Mouse (Mus musculus): Measurements from ENCODE around the gene Usp4. TPM values are rescaled to one million over a fixed set of nuclear protein-coding genes. Genes with fewer than 3 reads are reported as not detected.

Usp4 gene
- polyA plus RNA-seq, 1 experiment, result 100 TPM

DNA sequence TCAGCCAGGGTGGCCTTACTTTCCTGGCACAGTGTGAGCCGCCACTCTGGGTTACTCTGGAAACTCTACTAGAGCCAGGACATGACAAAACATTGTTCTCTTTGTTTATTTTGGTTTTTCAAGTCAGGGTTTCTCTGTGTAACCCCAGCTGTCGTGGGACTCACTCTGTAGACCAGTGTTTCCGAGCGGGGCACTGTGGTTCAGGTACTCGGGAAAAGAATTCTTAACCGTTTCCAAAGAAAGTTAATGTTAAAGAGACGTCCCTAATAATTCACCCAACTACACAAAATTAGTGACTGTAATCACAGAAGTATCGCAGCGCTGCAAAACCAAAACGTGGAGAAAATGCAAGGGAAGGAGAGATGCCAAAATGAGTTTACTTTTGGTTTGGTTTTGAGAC is 40.9 kb downstream of the Usp4 start:
- 97% methylated on average over 10 of the region's 10 CpGs for WGBS
- no peaks in the 10 kb centered on the region for H3K27me3 ChIP-seq (ENCODE audit: control insufficient read depth, insufficient read depth, low read length)
- no peaks in the 10 kb centered on the region for H3K4me1 ChIP-seq (replicated peaks; ENCODE audit: control insufficient read depth, insufficient read depth, low read length)
- no peak for DNase-seq
- no peak overlapping the region for H3K4me3 ChIP-seq (ENCODE audit: control insufficient read depth, insufficient read depth, low read length)
- TF ChIP-seq CTCF (IDR thresholded peaks at IDR 0.05; ENCODE audit: borderline replicate concordance, control insufficient read depth, extremely low read depth, insufficient read depth, low read length, poor library complexity), result no peak
- TF ChIP-seq POLR2A (IDR thresholded peaks at IDR 0.05; ENCODE audit: control insufficient read depth, extremely low read depth, insufficient read depth, low read length, poor library complexity), result no peak
- H3K36me3 ChIP-seq (ENCODE audit: control insufficient read depth, insufficient read depth, low read length), result peaks cover 74% of the 10 kb centered on the region
- no peak overlapping the region for H3K27ac ChIP-seq (ENCODE audit: control insufficient read depth, insufficient read depth, low read length)

DNA sequence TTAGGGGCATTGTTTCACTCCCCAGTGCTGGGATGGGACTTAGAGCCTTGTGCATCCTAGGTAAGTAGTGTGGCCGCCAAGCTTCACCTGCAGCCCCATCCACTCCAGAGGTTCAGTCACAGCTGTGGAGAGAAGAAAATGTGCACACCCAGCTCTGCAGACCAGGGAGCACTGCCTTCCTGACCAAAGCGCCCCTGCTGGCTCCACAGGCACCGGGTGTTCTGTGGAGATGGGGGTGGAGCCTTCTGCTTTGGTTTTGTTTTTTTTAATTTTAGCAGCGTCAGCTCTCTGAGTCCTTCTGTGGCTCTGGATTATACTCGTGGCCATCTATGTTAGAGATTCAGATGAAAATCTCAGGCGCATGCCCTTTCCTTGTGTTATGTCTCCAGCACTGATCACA is 41.6 kb downstream of the Usp4 start:
- Histone ChIP-seq H3K4me1 (replicated peaks; ENCODE audit: control insufficient read depth, insufficient read depth, low read length) (no peaks in the 10 kb centered on the region), H3K4me3 (ENCODE audit: control insufficient read depth, insufficient read depth, low read length) (no peak overlapping the region), H3K36me3 (ENCODE audit: control insufficient read depth, insufficient read depth, low read length) (peaks cover 68% of the 10 kb centered on the region), H3K27me3 (ENCODE audit: control insufficient read depth, insufficient read depth, low read length) (no peaks in the 10 kb centered on the region), H3K27ac (ENCODE audit: control insufficient read depth, insufficient read depth, low read length) (no peak overlapping the region)
- no peak for TF ChIP-seq CTCF (IDR thresholded peaks at IDR 0.05; ENCODE audit: borderline replicate concordance, control insufficient read depth, extremely low read depth, insufficient read depth, low read length, poor library complexity)
- 78% methylated on average over 6 of the region's 6 CpGs for WGBS
- DNase-seq, result no peak

DNA sequence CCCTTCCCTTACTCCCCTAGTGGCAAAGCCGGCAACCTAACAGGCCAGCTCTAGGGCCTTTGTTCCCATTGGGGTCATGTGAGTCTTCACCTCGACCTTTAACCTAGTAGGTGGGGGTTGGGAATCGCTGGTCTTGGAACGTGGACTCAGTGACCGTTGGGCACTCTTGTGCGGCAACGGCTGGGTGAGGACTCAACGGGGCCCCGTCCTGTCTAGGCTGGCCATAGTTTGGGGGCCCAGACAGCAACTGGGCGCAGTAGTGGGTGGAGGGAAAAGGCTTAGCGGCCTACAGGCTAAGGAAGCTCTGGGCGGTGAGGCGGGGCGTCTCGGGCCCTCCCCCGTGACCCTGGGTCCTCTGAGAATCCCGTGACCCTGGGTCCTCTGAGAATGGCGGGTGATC is 45.0 kb downstream of the Usp4 start, which contains the start of gene 1700102P08Rik:
1700102P08Rik (plus strand) TSS at position 130 of the 400 bp plus-strand sequence.
- no peaks in the 10 kb centered on the region for H3K27me3 ChIP-seq (ENCODE audit: control insufficient read depth, insufficient read depth, low read length)
- TF ChIP-seq CTCF (IDR thresholded peaks at IDR 0.05; ENCODE audit: borderline replicate concordance, control insufficient read depth, extremely low read depth, insufficient read depth, low read length, poor library complexity) (no peak), POLR2A (IDR thresholded peaks at IDR 0.05; ENCODE audit: control insufficient read depth, extremely low read depth, insufficient read depth, low read length, poor library complexity) (no peak)
- H3K4me1 ChIP-seq (replicated peaks; ENCODE audit: control insufficient read depth, insufficient read depth, low read length), result no peaks in the 10 kb centered on the region
- H3K27ac ChIP-seq (ENCODE audit: control insufficient read depth, insufficient read depth, low read length), result no peak within 1 kb of the TSS
- H3K4me3 ChIP-seq (ENCODE audit: control insufficient read depth, insufficient read depth, low read length), result no peak within 1 kb of the TSS
- 92% methylated on average over 18 of the region's 18 CpGs for WGBS
- H3K36me3 ChIP-seq (ENCODE audit: control insufficient read depth, insufficient read depth, low read length), result peaks cover 38% of the 10 kb centered on the region
- no peak for DNase-seq

DNA sequence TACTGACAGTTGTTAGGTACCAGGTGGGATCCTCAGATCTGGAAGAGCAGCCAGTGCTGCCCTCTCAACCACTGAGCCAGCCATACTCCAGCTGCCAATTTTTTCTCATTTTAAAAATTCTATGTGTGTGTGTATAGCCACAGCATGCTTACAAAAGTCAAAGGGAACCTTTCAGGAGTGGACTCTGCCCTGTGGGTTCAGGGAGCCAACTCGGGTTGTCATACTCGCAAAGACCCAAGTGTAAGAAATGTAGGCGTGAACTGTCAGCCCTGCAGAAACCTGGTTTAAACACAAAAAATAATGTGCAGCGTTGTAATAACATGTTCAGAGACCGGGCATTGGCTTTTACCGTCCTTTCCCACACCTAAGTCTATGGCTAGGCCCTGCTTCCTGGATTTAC is 46.5 kb downstream of the Usp4 start:
- Histone ChIP-seq H3K36me3 (ENCODE audit: control insufficient read depth, insufficient read depth, low read length) (peaks cover 24% of the 10 kb centered on the region), H3K4me3 (ENCODE audit: control insufficient read depth, insufficient read depth, low read length) (no peak overlapping the region), H3K4me1 (replicated peaks; ENCODE audit: control insufficient read depth, insufficient read depth, low read length) (no peaks in the 10 kb centered on the region), H3K27ac (ENCODE audit: control insufficient read depth, insufficient read depth, low read length) (no peak overlapping the region), H3K27me3 (ENCODE audit: control insufficient read depth, insufficient read depth, low read length) (no peaks in the 10 kb centered on the region)
- WGBS, result 96% methylated on average over 6 of the region's 6 CpGs
- no peak for DNase-seq
- TF ChIP-seq CTCF (IDR thresholded peaks at IDR 0.05; ENCODE audit: borderline replicate concordance, control insufficient read depth, extremely low read depth, insufficient read depth, low read length, poor library complexity), result no peak
- no peak for TF ChIP-seq POLR2A (IDR thresholded peaks at IDR 0.05; ENCODE audit: control insufficient read depth, extremely low read depth, insufficient read depth, low read length, poor library complexity)

DNA sequence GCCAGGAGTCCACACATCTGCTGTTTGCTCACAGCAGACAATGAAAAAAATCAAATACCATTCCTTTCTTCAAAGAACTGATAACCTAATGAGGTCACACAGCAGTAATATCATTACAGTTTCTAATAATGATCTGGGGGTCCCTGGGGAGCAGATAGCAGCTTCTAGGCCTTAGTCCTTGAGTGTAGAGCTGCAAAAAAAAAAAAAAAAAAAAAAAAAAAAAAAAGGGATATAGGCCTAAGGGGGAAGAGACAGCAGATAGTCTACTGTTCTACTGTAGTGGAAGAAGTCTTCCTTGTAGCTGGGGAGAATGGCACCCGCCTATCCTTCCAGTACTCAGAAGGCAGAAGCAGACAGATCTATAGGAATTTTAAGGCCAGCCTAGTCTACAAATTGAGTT is 47.8 kb downstream of the Usp4 start:
- Histone ChIP-seq H3K4me1 (replicated peaks; ENCODE audit: control insufficient read depth, insufficient read depth, low read length) (no peaks in the 10 kb centered on the region), H3K27ac (ENCODE audit: control insufficient read depth, insufficient read depth, low read length) (no peak overlapping the region), H3K4me3 (ENCODE audit: control insufficient read depth, insufficient read depth, low read length) (no peak overlapping the region), H3K36me3 (ENCODE audit: control insufficient read depth, insufficient read depth, low read length) (peaks cover 15% of the 10 kb centered on the region), H3K27me3 (ENCODE audit: control insufficient read depth, insufficient read depth, low read length) (no peaks in the 10 kb centered on the region)
- DNase-seq, result no peak
- TF ChIP-seq CTCF (IDR thresholded peaks at IDR 0.05; ENCODE audit: borderline replicate concordance, control insufficient read depth, extremely low read depth, insufficient read depth, low read length, poor library complexity), result no peak
- no peak for TF ChIP-seq POLR2A (IDR thresholded peaks at IDR 0.05; ENCODE audit: control insufficient read depth, extremely low read depth, insufficient read depth, low read length, poor library complexity)
- 90% methylated on average over 1 of the region's 1 CpGs for WGBS

DNA sequence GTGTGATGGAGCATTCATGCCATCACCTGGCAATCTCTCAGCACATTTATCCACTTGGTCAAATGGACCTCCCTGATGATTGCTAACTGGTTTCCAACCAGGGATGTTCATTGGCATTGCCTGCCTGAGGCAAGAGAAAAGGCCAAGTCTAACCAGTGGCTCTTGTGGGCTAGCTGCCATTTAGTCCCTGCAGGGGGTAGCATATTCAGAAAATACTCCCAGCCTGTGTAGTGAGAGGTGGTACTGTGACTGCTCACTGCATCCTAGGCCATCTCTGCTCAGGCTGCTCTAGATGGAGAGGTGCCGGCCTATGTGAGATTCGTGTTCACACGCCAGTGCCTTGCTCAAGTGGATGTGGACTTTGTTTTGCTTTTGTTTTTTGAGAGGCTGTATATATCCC is 50.7 kb downstream of the Usp4 start:
- TF ChIP-seq POLR2A (IDR thresholded peaks at IDR 0.05; ENCODE audit: control insufficient read depth, extremely low read depth, insufficient read depth, low read length, poor library complexity) (no peak), CTCF (IDR thresholded peaks at IDR 0.05; ENCODE audit: borderline replicate concordance, control insufficient read depth, extremely low read depth, insufficient read depth, low read length, poor library complexity) (no peak)
- Histone ChIP-seq H3K4me1 (replicated peaks; ENCODE audit: control insufficient read depth, insufficient read depth, low read length) (no peaks in the 10 kb centered on the region), H3K27me3 (ENCODE audit: control insufficient read depth, insufficient read depth, low read length) (no peaks in the 10 kb centered on the region), H3K36me3 (ENCODE audit: control insufficient read depth, insufficient read depth, low read length) (no peaks in the 10 kb centered on the region), H3K27ac (ENCODE audit: control insufficient read depth, insufficient read depth, low read length) (no peak overlapping the region), H3K4me3 (ENCODE audit: control insufficient read depth, insufficient read depth, low read length) (no peak overlapping the region)
- no peak for DNase-seq
- WGBS, result 98% methylated on average over 3 of the region's 3 CpGs

All from thymus, adult 2 months (tissue).